Mouse (Mus musculus) thymus, adult 18-20 months (tissue): ENCODE measurements around the gene Tnfsf13b.

Experiments used
- DNase-seq, 2 experiments: peaks; one replicate each; pipeline ENCODE4 v3.0.0; 2022; ENCODE audit warnings: mixed read lengths in 2 of 2

The Tnfsf13b gene

GRCm38 (mm10) chr8:10006156-10006985 lies at the start of gene Tnfsf13b:
Gene Tnfsf13b (plus strand): TSS chr8:10006467.
- no peak for DNase-seq

- no peak for DNase-seq
Observed at GRCm38 (mm10) chr8:9958338-9958737, 47.9 kb upstream of the Tnfsf13b start.

GRCm38 (mm10) chr8:9959919-9960318 lies 46.3 kb upstream of the Tnfsf13b start:
- no peak for DNase-seq

DNA sequence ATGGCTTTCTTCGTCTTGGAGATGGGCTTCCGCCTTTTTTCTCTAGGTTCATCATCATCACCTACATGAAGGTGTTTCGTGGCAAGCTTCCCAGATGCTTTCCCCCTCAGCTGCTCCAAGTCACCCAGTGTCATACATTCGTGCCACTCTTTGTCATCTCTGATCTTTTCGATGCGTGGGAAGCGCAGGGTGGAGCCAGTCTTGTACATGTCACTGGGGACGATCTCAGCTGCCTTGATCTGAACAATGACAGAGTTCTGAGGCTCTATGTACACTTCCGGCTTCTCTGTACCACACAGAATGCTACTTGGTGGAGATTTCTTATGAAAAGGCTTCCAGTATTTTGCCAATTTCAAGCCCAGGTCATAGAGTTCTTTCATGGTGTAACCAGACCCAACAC lies 34.4 kb upstream of the Tnfsf13b start:
- no peak for DNase-seq

- DNase-seq: peak; percentile 18 to 44
Observed at GRCm38 (mm10) chr8:9975276-9975675, 31.0 kb upstream of the Tnfsf13b start.

- peak; percentile 98 to 99 for DNase-seq
Observed at GRCm38 (mm10) chr8:9975898-9976611, 30.2 kb upstream of the Tnfsf13b start.

DNA sequence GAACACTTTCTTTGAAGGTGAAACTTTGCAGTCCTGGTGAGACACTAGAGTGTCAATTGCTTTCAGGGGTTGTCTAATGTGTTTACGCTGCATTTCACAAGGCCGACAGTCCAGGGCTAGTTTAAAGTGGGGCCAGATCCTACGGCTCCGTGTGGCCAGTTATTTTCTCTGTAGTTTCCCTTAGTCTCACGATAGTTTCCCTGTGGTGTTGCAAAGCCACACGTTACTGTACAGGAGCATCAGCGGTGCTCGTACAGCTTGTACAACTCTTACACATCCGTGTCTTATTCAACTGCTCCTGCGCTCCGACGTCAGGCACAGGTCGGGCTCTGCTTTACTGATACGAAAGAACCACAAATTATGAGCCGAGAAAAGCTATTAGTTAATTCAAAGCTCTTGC lies 29.3 kb upstream of the Tnfsf13b start:
- DNase-seq: no peak

- peak; percentile 98 for DNase-seq
Observed at GRCm38 (mm10) chr8:9977573-9978314, 28.5 kb upstream of the Tnfsf13b start, which contains the start of the genes Lig4 and Abhd13. Gene Lig4 (minus strand): TSS chr8:9977686. Gene Abhd13 (plus strand): TSS chr8:9977707.

- peak in 1 of 2 experiments; percentile 9 for DNase-seq
Observed at GRCm38 (mm10) chr8:9978475-9979230, 27.6 kb upstream of the Tnfsf13b start.

GRCm38 (mm10) chr8:9979746-9980145 lies 26.5 kb upstream of the Tnfsf13b start:
- no peak for DNase-seq

GRCm38 (mm10) chr8:9980188-9980587 lies 26.1 kb upstream of the Tnfsf13b start:
- DNase-seq: no peak

GRCm38 (mm10) chr8:10004115-10004514 lies 2.2 kb upstream of the Tnfsf13b start:
- no peak for DNase-seq

DNA sequence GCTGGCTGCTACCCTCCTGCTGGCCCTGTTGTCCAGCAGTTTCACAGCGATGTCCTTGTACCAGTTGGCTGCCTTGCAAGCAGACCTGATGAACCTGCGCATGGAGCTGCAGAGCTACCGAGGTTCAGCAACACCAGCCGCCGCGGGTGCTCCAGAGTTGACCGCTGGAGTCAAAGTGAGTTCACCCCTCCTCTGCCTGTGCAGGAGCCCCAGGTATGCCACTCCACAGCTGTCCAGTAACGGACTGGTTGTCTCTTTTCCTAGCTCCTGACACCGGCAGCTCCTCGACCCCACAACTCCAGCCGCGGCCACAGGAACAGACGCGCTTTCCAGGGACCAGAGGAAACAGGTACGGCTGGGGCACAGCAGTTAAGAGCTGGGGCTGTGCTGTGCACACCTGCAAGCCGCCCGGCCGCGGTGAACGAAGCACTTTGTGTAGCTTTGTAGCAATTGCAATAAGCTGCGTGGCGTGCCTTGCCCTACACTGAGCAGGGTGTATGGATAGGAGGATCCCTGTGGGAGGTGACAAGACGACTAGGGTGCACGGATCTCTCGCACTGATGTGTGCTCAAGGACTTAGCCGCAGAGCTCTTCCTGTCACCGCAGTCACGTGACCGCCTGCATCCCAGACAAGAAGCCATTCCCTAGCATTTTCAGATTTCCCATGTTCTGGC lies 856 bp downstream of the Tnfsf13b start:
- DNase-seq: no peak

DNA sequence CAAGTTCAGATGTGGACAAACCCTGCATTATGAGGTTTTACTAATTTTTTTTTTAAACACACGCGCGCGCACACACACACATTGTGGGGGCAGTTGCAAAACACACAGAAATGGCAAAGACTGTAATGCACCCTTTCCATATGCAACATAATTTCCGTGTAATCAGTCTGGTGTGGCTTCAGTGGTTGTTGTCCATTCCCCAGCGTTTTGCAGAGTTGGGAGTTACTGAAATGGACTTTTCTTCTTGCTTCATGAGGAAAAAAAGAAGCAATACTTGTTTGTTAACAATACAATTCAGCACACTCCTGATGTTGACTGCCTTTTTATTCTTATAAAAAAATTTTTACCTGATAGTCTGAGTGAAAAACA lies 1.4 kb downstream of the Tnfsf13b start:
- DNase-seq: no peak

DNA sequence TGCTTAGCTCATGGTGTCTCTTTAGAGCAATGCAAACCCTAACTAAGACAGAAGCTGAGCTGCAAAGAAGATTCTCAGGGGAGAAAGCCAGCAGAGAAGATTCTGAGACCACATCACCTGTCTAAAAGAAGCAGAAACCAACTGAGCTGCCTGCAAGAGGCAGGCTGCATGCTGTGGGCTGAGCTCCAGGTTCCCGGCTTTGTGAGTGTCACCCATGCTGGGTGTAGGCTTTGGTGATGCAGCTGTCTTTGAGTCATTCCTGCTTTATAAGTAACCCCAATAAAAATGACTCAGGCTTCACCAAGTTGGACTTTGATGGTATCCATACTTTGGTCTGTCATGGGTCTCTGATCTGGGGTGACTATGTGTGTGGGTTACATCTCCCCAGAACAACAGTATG lies 10.0 kb downstream of the Tnfsf13b start:
- DNase-seq: no peak

DNA sequence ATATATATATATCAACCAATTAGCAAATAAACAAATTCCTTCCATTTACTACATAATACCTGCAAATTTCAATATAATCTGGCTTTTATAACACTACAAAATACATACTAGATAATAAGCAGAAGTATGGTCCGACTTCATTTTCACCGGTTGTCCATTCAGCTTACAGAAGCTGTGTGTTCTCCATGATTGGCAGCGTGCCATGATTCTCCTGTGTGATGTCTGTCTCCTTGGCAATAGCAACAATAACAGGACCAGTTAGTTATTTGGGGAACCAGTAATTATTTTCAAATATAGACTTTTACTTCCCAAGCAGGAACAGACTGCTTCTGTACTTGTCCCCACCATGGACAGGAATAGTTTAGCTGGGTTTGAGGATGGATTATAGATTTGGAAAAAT lies 11.0 kb downstream of the Tnfsf13b start:
- DNase-seq: no peak

DNA sequence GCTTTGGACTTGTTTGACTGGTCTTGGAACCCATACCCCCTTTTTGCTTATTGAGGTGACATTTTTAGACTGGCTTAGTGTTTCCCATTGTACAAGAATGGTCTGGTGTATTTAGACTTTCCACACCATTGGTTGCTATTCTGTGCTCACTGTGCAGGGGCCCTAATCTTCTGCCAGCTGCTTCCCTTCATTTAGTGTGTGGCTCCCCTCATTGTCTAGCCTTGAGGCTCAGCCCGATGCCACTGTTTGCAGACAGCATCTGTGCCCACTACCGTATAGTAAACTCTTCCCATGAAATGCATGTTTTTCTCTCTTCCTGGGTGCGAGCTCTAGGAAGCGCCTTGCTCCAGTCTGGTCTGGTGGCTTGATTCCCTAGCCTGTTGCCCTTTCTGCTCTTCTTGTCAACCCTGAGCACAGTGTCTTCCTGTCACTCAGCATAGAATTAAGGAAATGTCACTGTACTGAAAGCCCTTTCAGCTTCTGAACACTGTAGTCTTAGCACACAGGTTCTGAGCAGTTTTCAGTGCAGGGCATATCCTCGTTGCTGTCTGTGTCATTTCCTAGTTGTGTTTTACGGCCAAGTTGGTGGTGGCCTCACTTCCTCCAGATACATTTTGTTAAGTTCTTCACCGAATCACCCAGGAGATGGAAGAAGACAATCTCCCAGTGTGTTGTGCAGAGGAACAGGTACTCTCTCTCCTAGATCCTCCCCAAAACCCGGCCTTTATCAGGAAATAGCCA lies 24.2 kb downstream of the Tnfsf13b start:
- no peak for DNase-seq

DNA sequence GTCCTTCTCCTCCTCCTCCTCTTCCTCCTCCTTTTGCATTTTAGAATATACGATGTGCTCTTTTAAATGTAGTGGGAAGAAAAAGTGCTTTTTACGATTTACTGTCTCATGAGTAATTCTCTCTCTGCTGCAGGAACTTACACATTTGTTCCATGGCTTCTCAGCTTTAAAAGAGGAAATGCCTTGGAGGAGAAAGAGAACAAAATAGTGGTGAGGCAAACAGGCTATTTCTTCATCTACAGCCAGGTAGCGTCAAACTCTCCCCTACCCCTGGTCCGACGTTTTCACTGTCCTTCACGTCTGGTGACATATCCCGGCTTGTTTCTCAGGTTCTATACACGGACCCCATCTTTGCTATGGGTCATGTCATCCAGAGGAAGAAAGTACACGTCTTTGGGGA lies 24.9 kb downstream of the Tnfsf13b start:
- no peak for DNase-seq

- no peak for DNase-seq
Observed at GRCm38 (mm10) chr8:10040866-10041265, 34.6 kb downstream of the Tnfsf13b start.

- no peak for DNase-seq
Observed at GRCm38 (mm10) chr8:10043842-10044510, 37.7 kb downstream of the Tnfsf13b start.

GRCm38 (mm10) chr8:10045743-10046142 lies 39.5 kb downstream of the Tnfsf13b start:
- DNase-seq: no peak
